Mouse (Mus musculus) lung, postnatal 25 days (tissue): ENCODE measurements around the gene Dock9.

Experiments used
- DNase-seq: peaks from one replicate; pipeline ENCODE4 v3.0.0; 2022; ENCODE audit warnings: low spot score

The Dock9 gene

GRCm38 (mm10) chr14:121620567-121620966 lies 177.1 kb downstream of the Dock9 start:
- no peak for DNase-seq

- no peak for DNase-seq
Measured at GRCm38 (mm10) chr14:121620157-121620556, 177.5 kb downstream of the Dock9 start.

- DNase-seq = no peak
Measured at GRCm38 (mm10) chr14:121617645-121618390, 179.8 kb downstream of the Dock9 start.

- no peak for DNase-seq
Measured at GRCm38 (mm10) chr14:121615431-121615830, 182.2 kb downstream of the Dock9 start.

- peak; percentile 71 for DNase-seq
Measured at GRCm38 (mm10) chr14:121614461-121615170, 183.0 kb downstream of the Dock9 start.

GRCm38 (mm10) chr14:121613490-121613889 lies 184.1 kb downstream of the Dock9 start:
- no peak for DNase-seq

- DNase-seq = no peak
Measured at GRCm38 (mm10) chr14:121612926-121613325, 184.7 kb downstream of the Dock9 start.

- no peak for DNase-seq
Measured at GRCm38 (mm10) chr14:121611533-121611932, 186.1 kb downstream of the Dock9 start.

GRCm38 (mm10) chr14:121611098-121611497 lies 186.5 kb downstream of the Dock9 start:
- DNase-seq = no peak

- peak; percentile 26 for DNase-seq
Measured at GRCm38 (mm10) chr14:121608522-121608921, 189.1 kb downstream of the Dock9 start.

GRCm38 (mm10) chr14:121606433-121606832 lies 191.2 kb downstream of the Dock9 start:
- DNase-seq = no peak

- no peak for DNase-seq
Measured at GRCm38 (mm10) chr14:121605260-121605659, 192.4 kb downstream of the Dock9 start.

- DNase-seq = no peak
Measured at GRCm38 (mm10) chr14:121604565-121604964, 193.1 kb downstream of the Dock9 start.

GRCm38 (mm10) chr14:121602610-121603009 lies 195.0 kb downstream of the Dock9 start:
- DNase-seq = no peak

GRCm38 (mm10) chr14:121600538-121600937 lies 197.1 kb downstream of the Dock9 start:
- DNase-seq = no peak

GRCm38 (mm10) chr14:121597073-121597472 lies 200.6 kb downstream of the Dock9 start:
- no peak for DNase-seq

GRCm38 (mm10) chr14:121596631-121597030 lies 201.0 kb downstream of the Dock9 start:
- DNase-seq = no peak

GRCm38 (mm10) chr14:121594684-121595083 lies 203.0 kb downstream of the Dock9 start:
- no peak for DNase-seq

GRCm38 (mm10) chr14:121593313-121593929 lies 204.2 kb downstream of the Dock9 start:
- no peak for DNase-seq

- no peak for DNase-seq
Measured at GRCm38 (mm10) chr14:121592890-121593289, 204.7 kb downstream of the Dock9 start.

- no peak for DNase-seq
Measured at GRCm38 (mm10) chr14:121592356-121592755, 205.3 kb downstream of the Dock9 start.

GRCm38 (mm10) chr14:121589097-121589725 lies 208.4 kb downstream of the Dock9 start:
- DNase-seq = peak; percentile 64
